Mouse (Mus musculus) erythroblast, embryonic 14.5 days (primary cell): Measurements from ENCODE around the gene Casp7.

ENCODE experiments used
- GATA1 ChIP-seq: IDR thresholded peaks from 2 replicates; pipeline ENCODE4 v1.6.1; 2012; ENCODE audit warnings: low read length, inconsistent platforms, mixed read lengths
- TAL1 ChIP-seq: IDR thresholded peaks from 3 replicates; pipeline ENCODE4 v1.6.1; 2012; ENCODE audit warnings: low read length, inconsistent platforms, mixed read lengths

- TF ChIP-seq GATA1 (no peak), TAL1 (no peak)
Observed at GRCm38 (mm10) chr19:56438357-56439071, 41.6 kb downstream of the Casp7 start.
